Mouse (Mus musculus) thymus, postnatal 36 days (tissue): ENCODE measurements around the gene Cars.
"Not testable (repeated sequence)": the region's sequence is repeated elsewhere in the genome, so short reads cannot be mapped to it uniquely, and the experiment has no call there.

Experiments used
- DNase-seq, 2 experiments: peaks; one replicate each; pipeline ENCODE4 v3.0.0; 2022; ENCODE audit warnings: mixed read lengths in 2 of 2

Gene Cars

DNA sequence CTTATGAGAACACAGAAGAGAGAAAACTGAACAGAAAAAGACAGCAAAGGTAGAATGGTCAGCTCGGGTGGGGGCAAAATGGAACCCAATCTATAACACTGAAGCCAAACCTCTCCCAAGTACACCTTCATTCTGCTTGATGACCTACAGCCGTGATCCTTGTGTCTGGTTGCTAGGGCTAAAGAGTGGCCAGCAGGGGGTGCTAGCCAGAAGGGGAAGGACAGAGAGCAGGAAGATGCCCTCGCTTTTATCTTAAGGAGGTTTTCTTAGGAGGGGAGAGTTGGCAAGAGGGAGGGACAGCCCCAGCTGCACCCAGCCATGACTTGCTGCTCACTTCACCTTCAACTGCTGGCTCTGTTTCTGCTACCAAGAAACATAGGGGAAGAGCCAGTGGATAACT lies 15.9 kb downstream of the Cars start:
- peak; percentile 65 to 70 for DNase-seq

GRCm38 (mm10) chr7:143583025-143583424 lies 16.9 kb downstream of the Cars start:
- DNase-seq, result no peak

- no peak for DNase-seq
These were observed 24.1 kb downstream of the Cars start for GRCm38 (mm10) chr7:143575751-143576150.

- no peak for DNase-seq
These were observed 34.2 kb downstream of the Cars start for GRCm38 (mm10) chr7:143565648-143566039.

DNA sequence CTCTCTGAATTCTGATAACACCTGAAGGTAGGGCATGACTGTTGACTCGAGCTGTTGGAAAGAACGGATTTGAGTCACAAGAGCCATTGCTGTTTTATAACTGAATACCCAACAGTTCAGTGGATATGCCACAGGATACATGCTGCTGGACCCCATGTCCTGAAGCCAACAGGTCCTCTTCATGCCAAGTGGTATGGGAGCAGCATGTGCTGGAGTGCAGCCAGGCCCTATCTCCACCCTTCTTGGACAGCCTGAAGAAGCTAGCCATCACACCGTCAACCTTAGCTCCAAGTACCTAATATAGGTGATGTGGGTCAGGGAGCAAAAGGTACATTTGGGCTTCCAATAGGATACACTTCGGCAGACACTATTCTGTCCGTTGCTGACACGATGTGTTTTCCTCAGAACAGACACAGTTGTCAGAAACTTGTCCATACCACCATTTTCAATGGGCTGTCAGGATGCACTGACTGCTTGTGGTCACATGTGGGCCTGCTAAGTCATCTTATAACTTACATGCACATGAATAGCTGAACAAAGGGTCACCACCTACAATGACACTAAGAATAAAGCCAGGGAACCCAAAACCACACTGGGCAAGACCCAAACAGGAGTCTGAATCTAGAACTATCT lies 34.8 kb downstream of the Cars start:
- no peak for DNase-seq

DNA sequence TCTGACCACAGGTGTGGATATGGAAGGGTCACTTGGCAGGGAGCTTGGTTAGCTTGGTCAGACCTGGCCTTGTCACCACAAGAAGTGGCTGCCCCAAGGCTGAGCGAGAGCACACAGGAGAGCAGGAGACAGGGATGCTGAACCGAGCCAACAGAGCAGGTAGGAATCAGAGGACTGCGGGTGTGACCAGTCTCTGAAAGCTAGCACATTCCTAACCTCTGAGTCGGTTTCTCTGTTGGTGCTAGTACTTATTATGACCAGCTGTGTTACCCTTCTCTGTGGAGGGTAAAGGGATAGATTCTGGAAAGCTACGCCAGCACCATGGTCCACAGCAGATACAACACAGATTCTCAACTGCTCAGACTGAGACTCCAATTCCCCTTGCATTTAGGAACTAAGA lies 36.1 kb downstream of the Cars start:
- DNase-seq, result no peak

- DNase-seq, result no peak
These were observed 42.3 kb downstream of the Cars start for GRCm38 (mm10) chr7:143557616-143558015.

DNA sequence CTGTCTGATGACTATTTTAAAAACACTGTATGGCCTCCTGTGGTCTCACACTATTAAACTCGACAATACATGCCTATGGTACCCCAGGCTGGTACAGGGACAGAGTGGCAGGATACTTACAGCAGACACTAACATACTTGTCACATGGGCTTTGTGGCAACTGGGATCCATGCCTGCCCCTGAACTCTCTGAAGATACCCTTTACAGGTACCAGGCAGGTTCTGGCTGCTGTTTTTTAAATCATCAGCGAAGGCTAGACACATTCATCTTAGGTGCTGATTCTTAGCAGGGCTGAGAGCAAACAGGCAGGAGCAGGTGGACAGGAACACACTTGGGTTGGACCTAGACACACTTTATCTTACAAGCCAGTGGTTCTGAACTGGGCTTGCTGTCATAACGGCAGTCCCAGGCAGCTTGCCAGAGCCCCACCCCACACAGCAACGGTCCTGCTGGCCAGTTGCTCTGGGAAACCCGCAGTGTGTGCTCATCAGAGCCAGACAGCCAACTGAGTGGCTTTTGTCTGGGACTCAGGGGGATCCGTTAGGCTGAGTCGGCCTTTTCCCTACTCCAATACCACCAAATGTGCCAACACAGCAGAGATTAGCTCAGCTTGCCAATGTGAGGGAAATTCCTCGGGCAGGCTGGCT lies 42.8 kb downstream of the Cars start:
- DNase-seq, result no peak

DNA sequence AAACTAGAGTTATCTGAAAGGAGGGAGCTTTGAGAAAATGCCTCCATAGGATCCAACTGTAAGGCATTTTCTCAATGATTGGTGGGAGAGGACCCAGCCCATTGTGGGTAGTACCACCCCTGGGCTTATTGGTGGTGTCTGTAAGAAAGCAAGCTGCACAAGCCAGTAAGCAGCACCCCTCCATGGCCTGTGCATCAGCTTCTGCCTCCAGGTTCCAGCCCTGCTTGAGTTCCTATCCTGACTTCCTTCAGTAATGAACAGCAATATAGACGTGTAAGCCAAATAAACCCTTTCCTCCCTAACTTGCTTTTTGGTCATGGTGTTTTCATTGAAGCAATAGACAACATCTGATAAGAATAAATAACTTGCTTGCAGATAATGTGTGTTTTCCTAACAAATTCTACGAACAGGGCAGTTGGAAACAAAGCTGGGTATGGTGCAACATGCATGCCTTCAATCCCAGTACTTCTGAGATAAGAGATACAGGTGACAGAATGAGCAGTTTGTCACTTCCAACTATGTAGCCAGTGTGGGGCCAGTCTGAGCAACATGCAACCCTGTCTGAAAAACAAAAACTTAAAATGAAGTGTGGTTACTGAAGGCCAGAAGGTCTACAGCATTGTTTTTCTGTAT lies 50.2 kb downstream of the Cars start:
- DNase-seq, result no peak

DNA sequence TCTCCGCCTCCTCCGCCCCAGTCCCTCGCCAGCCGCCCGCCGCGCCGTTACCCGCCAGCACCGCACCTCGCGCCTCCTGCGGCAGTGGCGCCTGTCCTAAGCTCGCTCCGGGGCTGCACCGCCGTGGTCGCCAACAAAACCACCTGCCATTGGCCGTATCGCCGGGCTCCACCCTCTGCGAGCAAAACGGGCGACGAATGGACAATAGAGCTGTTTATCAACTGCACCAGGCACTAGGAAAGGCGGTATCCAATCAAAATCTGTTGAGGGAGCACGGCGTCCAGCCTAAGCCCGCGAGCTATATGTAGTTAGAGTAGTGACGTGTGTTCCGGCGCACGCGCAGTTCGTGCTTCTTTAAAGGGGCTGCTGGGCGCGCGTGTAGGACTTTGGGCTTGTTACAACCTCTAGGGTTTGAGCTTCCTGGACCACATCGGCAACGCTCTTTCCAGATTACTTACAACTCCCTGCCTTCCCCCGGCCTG lies 50.9 kb downstream of the Cars start, which contains the start of gene Nap1l4:
Nap1l4 (minus strand) TSS at position 131 of the 482 bp plus-strand sequence.
- DNase-seq, result peak; percentile 99

DNA sequence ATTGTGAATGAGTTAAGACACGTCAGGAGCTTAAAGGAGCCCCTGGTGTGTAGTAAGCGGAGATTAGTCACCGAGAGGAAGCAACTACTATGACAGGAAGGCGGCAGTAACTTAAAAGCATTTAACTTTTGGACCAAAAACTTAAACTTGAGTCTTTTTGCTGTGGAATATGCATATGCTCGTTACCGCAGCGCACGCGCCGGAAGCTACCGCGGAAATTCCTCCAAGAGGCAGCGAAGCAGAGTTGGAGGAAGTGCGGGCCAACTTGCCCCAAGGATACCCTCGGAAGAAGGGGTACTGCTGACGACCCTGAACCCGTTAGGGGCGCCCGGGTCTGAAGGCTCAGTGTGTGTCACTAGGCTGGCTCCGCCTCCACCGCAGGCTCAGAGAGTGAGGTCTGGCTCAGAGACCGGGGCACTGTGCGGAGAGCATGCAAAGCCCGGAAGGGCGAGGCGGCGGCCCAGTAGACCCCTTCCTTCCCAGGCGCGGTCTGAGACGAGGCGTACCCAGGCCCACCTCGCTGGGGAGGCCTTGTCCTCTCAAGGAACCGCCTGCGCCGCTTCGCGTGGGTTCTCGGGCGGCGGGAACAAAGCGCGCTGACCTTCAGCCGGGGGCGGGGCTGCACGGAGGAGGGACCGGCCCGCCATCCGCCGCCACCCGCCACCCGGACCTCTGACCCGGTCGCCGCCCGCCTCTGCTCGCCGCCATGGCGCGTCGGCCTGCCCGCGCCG lies 51.5 kb downstream of the Cars start:
- DNase-seq, result peak; percentile 71 to 81

- no peak for DNase-seq
These were observed 53.3 kb downstream of the Cars start for GRCm38 (mm10) chr7:143546554-143546953.

DNA sequence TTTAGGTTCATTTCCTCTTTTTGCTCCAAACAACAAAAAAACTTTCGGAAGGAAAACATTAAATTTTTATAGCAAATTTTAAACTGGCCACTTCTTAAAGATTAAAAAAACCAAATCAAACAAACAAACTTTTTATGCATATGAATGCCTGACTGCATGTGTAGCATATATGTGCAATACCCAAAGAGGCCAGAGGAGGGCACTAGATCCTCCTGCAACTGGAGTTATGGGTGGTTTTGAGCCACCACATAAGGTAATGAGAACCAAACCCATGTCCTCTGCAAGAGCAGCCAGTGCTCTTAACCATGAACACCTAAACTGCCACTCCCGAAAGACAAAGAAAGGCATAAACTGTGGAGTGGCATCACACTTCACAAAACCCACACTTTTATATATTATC lies 55.5 kb downstream of the Cars start:
- DNase-seq, result peak; percentile 27 to 38

DNA sequence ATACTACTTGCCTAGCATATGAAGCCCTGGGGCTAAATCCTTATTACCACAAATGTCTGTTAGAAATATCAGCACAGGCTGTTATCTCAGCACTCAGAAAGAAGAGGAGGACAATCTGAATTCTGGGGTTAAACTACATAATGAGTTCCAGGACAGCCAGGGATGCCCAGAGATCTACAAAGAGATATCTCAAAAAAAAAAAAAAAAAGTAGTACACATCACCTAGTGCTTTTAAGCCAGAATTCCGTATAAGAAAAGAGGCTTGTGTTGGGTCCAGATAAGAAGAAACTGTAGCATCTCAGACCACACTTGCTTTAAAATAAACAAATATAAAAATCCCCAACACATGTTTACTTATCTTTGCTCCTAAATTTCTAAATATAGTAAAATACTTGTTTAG lies 61.2 kb downstream of the Cars start:
- DNase-seq, result no peak

- not testable (repeated sequence) for DNase-seq
These were observed 61.7 kb downstream of the Cars start for GRCm38 (mm10) chr7:143538229-143538628.

- no peak for DNase-seq
These were observed 63.6 kb downstream of the Cars start for GRCm38 (mm10) chr7:143536251-143536650.

GRCm38 (mm10) chr7:143533284-143533683 lies 66.6 kb downstream of the Cars start:
- DNase-seq, result no peak

GRCm38 (mm10) chr7:143532410-143532809 lies 67.5 kb downstream of the Cars start:
- DNase-seq, result no peak

GRCm38 (mm10) chr7:143519333-143519732 lies 80.6 kb downstream of the Cars start:
- DNase-seq, result no peak

- DNase-seq, result no peak
These were observed 85.5 kb downstream of the Cars start for GRCm38 (mm10) chr7:143514416-143514768.

DNA sequence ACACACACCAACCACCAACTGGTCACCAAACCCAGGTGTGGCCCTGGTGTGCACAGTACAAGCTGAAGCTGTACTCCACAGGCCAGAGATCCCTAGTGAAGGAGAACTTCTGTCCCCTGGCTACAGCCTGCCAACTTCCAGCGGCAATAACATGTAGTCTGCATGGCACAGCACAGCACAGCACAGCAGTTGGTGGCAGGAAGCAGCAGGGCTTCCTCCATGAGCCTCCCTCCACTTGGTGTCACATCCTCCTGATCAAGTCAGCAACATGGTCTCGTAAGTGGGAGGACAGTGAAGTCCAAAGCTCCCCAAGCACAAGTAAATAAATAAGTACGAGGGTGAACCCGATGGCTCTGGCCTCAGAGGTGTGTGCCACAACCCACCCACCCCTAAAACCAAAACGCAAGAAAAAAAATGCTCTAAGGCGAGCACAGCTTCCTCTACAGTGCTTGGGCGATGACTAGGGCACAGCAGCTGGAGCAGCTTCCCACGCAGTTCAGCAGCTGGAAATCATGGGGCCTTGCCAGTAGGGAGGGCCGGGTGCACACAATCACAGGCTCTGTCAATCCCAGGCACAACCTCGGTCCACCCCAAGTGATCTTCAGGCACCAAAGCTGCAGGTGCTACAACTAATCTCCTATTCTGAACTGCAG lies 86.0 kb downstream of the Cars start:
- DNase-seq, result no peak

GRCm38 (mm10) chr7:143511335-143511712 lies 88.6 kb downstream of the Cars start:
- DNase-seq, result no peak
